Mouse (Mus musculus) brain, embryonic 14.5 days (tissue): Measurements from ENCODE around the gene Gm9774.

Experiments used
- CTCF ChIP-seq: fragments of 200-500 bp; IDR thresholded peaks from 2 replicates; pipeline ENCODE4 v1.5.1; 2012; ENCODE audit warnings: inconsistent platforms, mild to moderate bottlenecking, moderate library complexity, borderline replicate concordance; ENCODE audit not compliant: insufficient read depth, insufficient read length; ENCODE audit errors: extremely low read depth
- POLR2A ChIP-seq: fragments of 200-500 bp; IDR thresholded peaks from 2 replicates; pipeline ENCODE4 v1.6.1; 2012; ENCODE audit warnings: mild to moderate bottlenecking, inconsistent platforms, borderline replicate concordance; ENCODE audit not compliant: poor library complexity, insufficient read depth, insufficient read length, severe bottlenecking; ENCODE audit errors: extremely low read depth

DNA sequence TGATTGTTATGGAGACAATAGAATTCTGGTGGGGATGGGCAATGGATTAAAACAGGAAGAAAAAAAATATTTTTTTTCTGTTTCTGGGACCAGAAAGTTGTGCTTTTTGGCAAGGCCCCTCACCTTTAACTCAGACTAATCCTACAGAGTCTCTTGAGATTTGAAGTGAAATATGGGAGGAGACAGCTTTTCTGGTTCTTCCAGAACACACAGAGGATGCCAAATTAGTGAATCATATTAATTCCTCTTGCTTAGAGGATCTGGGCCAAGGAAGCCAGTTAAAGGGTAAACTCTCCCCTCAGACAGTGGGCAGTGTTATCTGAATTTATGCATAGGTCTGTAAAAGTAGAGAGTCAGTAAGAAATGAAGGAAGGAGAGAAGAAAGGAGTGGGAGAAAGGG, 38.2 kb upstream of the Gm9774 start:
- TF ChIP-seq CTCF (no peak), POLR2A (no peak)
